8 mouse cellular contexts compared by ENCODE assay signal in genomic region chr19:27429281-27429680, GRCm38 (mm10). TPM values are rescaled to one million over a fixed set of nuclear protein-coding genes. Genes with fewer than 3 reads are reported as not detected.
DNase-seq lines count a peak whose midpoint lies in the region; ATAC-seq lines count a peak whose summit lies in the region.

No protein-coding gene starts in this region.

- no peak for DNase-seq in kidney, adult 9 months
- DNase-seq in intestine, embryonic 14.5 days (ENCODE audit: low spot score), result no peak
- no peak for DNase-seq in right cerebral cortex, postnatal 14 days
- no peak for DNase-seq in right cerebral cortex, adult 18-20 months
- DNase-seq in layer of hippocampus, adult 18-20 months (ENCODE audit: low spot score in 2 of 2), result no peak

- H3K4me3 ChIP-seq in kidney, embryonic 16.5 days (ENCODE audit: low read length), result peak overlapping the region; percentile 68
- H3K4me3 ChIP-seq in intestine, embryonic 14.5 days (ENCODE audit: low read depth, low read length), result peak overlapping the region; percentile 97

- no peak overlapping the region for H3K27ac ChIP-seq in kidney, embryonic 16.5 days (ENCODE audit: low read length)
- no peak overlapping the region; the same call in 1 of the 2 replicates for H3K27ac ChIP-seq in intestine, embryonic 14.5 days (ENCODE audit: low read depth)

- peaks cover 18% of the 10 kb centered on the region for H3K36me3 ChIP-seq in kidney, embryonic 16.5 days (ENCODE audit: insufficient read depth, low read length)
- peaks cover 20% of the 10 kb centered on the region for H3K36me3 ChIP-seq in intestine, embryonic 14.5 days (ENCODE audit: control insufficient read depth, insufficient read depth, low read length)

- WGBS in kidney, embryonic 16.5 days, result under 1% methylated on average over 16 of the region's 16 CpGs
- 0% methylated on average over 16 of the region's 16 CpGs for WGBS in intestine, embryonic 14.5 days

- H3K27me3 ChIP-seq in kidney, embryonic 16.5 days (ENCODE audit: insufficient read depth, low read length), result no peaks in the 10 kb centered on the region
- H3K27me3 ChIP-seq in intestine, embryonic 14.5 days (replicated peaks; ENCODE audit: control insufficient read depth, insufficient read depth, low read length), result no peaks in the 10 kb centered on the region

- peak overlapping the region; percentile 58 for H3K4me2 ChIP-seq in kidney, embryonic 16.5 days (replicated peaks; ENCODE audit: low read depth, low read length)
- peak overlapping the region; percentile 64 for H3K4me2 ChIP-seq in intestine, embryonic 14.5 days (ENCODE audit: low read length)

- no peaks in the 10 kb centered on the region for H3K9me3 ChIP-seq in kidney, embryonic 16.5 days (ENCODE audit: low read length)
- no peaks in the 10 kb centered on the region for H3K9me3 ChIP-seq in intestine, embryonic 14.5 days (ENCODE audit: control insufficient read depth, low read length)

- no peak for ATAC-seq in kidney, embryonic 16.5 days (ENCODE audit: low FRiP score, low TSS enrichment)
- peak; percentile 11; the same call in 1 of the 2 replicates for ATAC-seq in common myeloid progenitor, adult 5-6 weeks (replicated peaks; ENCODE audit: low read depth, poor library complexity, severe bottlenecking)
- no peak for ATAC-seq in intestine, embryonic 14.5 days (replicated peaks; ENCODE audit: low FRiP score, low TSS enrichment, low read depth)
- ATAC-seq in monocyte, adult 5-6 weeks (replicated peaks; ENCODE audit: insufficient number of reproducible peaks, low FRiP score, low TSS enrichment, poor library complexity, severe bottlenecking), result 0 out of 2 replicates have a peak, but pooled peaks have one; percentile 4

- H3K9ac ChIP-seq in kidney, embryonic 16.5 days (replicated peaks; ENCODE audit: low read length), result peak overlapping the region; percentile 71
- H3K9ac ChIP-seq in intestine, embryonic 14.5 days (ENCODE audit: low read length), result peak overlapping the region; percentile 69

- peaks cover 21% of the 10 kb centered on the region for H3K4me1 ChIP-seq in kidney, embryonic 16.5 days (ENCODE audit: insufficient read depth, low read length)
- H3K4me1 ChIP-seq in intestine, embryonic 14.5 days (replicated peaks; ENCODE audit: control insufficient read depth, insufficient read depth, low read length), result peaks cover 14% of the 10 kb centered on the region

RNA-seq across cellular contexts. Expression of gene Pum3, which starts 0.3 kb away (rescaled TPM):
- 77.2 and 79.5 TPM in 2 replicates for polyA plus RNA-seq in kidney, embryonic 16.5 days (2015; fragmentation: Nextera tagmentation; extraction: Ambion mirVana)
- 162 and 180 TPM in 2 replicates for total RNA-seq in common myeloid progenitor, adult 5-6 weeks (2017)
- polyA plus RNA-seq in intestine, embryonic 14.5 days (2014; fragmentation: Nextera tagmentation; extraction: Ambion mirVana), result 74.5 and 78.9 TPM in 2 replicates
- total RNA-seq in monocyte, adult 5-6 weeks (2017), result 68.1 to 85.3 TPM (median 72.9 TPM) in 3 replicates
- total RNA-seq in layer of hippocampus, adult 18-20 months (2021), result 10 to 100 TPM; 48.7 to 54.5 TPM

Comparison
In these comparisons a context has a peak if more than half of its experiments do, and no peak if none do; other contexts are left out.
1. ATAC-seq: peak in common myeloid progenitor, adult 5-6 weeks (single experiment) and monocyte, adult 5-6 weeks (single experiment); none in kidney, embryonic 16.5 days (single experiment) and intestine, embryonic 14.5 days (single experiment).